ENCODE assay signal across 10 mouse cellular contexts in genomic region chr5:99388131-99388530, GRCm38 (mm10).
DNase-seq lines count a peak whose midpoint lies in the region.
"Had no signal": no experiment of that assay in that cellular context is flagged by ENCODE, and none has a peak within 500 bp of the region (broad histone marks: within the 10 kb centered on the region; RNA-seq: fewer than 3 reads in every experiment).

No protein-coding gene starts in this region.

- intact Hi-C loops in gastrocnemius, postnatal 14 days (cut with DNase I; ENCODE audit: low total_unique reads), result no loop called here

- DNase-seq in gastrocnemius, postnatal 10 days, result peak; percentile 19
- DNase-seq in gastrocnemius, postnatal 25 days, result no peak
- peak; percentile 30 for DNase-seq in kidney, postnatal 14 days
- DNase-seq in kidney, adult 9 months, result no peak
- peak; percentile 67 for DNase-seq in 3T3-L1 (ENCODE audit: low read depth, low spot score)
- peak; percentile 28 for DNase-seq in gastrocnemius, postnatal 14 days
- no peak for DNase-seq in spleen, postnatal 36 days (ENCODE audit: low spot score in 2 of 2)
- no peak for DNase-seq in urinary bladder, adult 2 months (ENCODE audit: low spot score)
- DNase-seq: cerebellum, adult 11 months; lung, adult 18-20 months had no signal

Comparison
In these comparisons a context has a peak if more than half of its experiments do, and no peak if none do; other contexts are left out.
1. DNase-seq: peak in gastrocnemius, postnatal 10 days (single experiment), kidney, postnatal 14 days (single experiment), 3T3-L1 (single experiment) and gastrocnemius, postnatal 14 days (single experiment); none in gastrocnemius, postnatal 25 days (single experiment), kidney, adult 9 months (single experiment), spleen, postnatal 36 days (0 of 2) and urinary bladder, adult 2 months (single experiment).